1 mouse cellular context compared by ENCODE assay signal in genomic region chr19:6234337-6235083, GRCm38 (mm10).
TF ChIP-seq lines count a peak whose summit lies in the region.

No protein-coding gene starts in this region.

TF ChIP-seq in CH12.LX, 34 proteins besides CTCF, POLR2A, EP300 and RAD21:
- no peak for TF ChIP-seq ZC3H11A (IDR thresholded peaks at IDR 0.05; ENCODE audit: low read depth, low read length)
- TF ChIP-seq KAT2A (IDR thresholded peaks at IDR 0.05; ENCODE audit: insufficient replicate concordance, low read length) = no peak
- TF ChIP-seq CHD2 (IDR thresholded peaks at IDR 0.05; ENCODE audit: low read length) = no peak
- no peak for TF ChIP-seq E2F4 (IDR thresholded peaks at IDR 0.05; ENCODE audit: insufficient replicate concordance, low read depth, low read length)
